Mouse (Mus musculus): ENCODE data around the gene Tbx18.

DNA sequence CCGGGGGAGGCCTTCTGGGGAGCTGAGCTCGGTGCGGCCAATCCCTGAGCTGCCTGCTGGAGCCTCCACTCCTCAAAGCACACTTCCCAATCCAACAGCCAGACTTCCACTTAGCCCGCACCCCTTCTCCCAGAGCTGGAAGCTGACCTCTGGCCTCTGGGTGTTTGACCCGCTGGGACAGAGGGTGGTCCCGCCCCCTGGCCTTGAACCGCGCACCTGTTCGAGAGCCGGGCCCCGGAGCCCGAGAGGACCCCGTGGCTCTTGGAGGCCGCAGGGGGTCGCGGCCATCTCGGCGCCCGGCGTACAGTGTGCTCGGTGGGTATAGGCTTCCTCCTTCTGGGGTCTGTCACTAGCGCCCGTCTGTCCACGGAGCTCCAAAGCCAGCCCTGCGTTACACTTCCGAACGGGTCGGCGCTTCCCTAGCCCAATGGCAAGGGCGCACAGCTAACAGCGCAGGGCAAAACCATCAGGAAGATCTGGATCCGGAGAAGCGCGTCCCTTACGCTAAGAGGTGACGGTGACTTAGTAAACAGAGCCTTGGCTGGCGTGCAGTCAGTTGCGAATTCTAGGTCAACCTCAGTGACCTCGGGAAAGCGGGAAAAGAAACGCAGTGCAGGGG lies 8.6 kb upstream of the Tbx18 start:
- TF ChIP-seq POLR2A (IDR thresholded peaks at IDR 0.05; ENCODE audit: borderline replicate concordance, control insufficient read depth, low read depth, low read length) (no peak), CTCF (IDR thresholded peaks at IDR 0.05; ENCODE audit: control insufficient read depth, insufficient read depth, low read length) (no peak)

All from bone marrow, adult 2 months (tissue).